Mouse (Mus musculus) CH12.LX (cell line): ENCODE measurements around the gene AI837181. TPM values are rescaled to one million over a fixed set of nuclear protein-coding genes. Genes with fewer than 3 reads are reported as not detected.

Experiments used
- DNase-seq: peaks from one replicate; pipeline ENCODE4 v3.0.0-alpha.2; 2013; ENCODE audit errors: extremely low read depth
- H3K27ac ChIP-seq: 2 replicates; pipeline ENCODE4 v1.5.1; 2012; ENCODE audit warnings: low read depth, mild to moderate bottlenecking, control low read depth, moderate library complexity; ENCODE audit not compliant: insufficient read depth
- H3K27me3 ChIP-seq: replicated peaks from 2 replicates; pipeline ENCODE3; 2012; ENCODE audit warnings: inconsistent platforms
- H3K36me3 ChIP-seq, 2 experiments: replicated peaks in 1 of 2; 2 replicates each; pipeline versions ENCODE3 to v1.6.1; 2012; ENCODE audit warnings: inconsistent platforms in 1 of 2, low read length in 1 of 2, mild to moderate bottlenecking in 1 of 2, mixed read lengths in 1 of 2, moderate library complexity in 1 of 2; ENCODE audit not compliant: control insufficient read depth in 1 of 2, insufficient read depth in 1 of 2
- H3K4me1 ChIP-seq, 2 experiments: 2 replicates each; pipeline ENCODE4 v1.6.1; 2012; ENCODE audit warnings: inconsistent platforms in 1 of 2, moderate library complexity in 1 of 2; ENCODE audit not compliant: insufficient read depth in 2 of 2, control insufficient read depth in 1 of 2
- H3K4me2 ChIP-seq: 2 replicates; pipeline ENCODE4 v1.6.1; 2012; ENCODE audit warnings: low read depth, mild to moderate bottlenecking, control low read depth; ENCODE audit not compliant: poor library complexity, insufficient read depth, severe bottlenecking
- H3K4me3 ChIP-seq, 3 experiments: fragments of 150-350 bp in 1 of 3; sonication (generic) in 1 of 3; replicated peaks in 1 of 3; 2 replicates each; pipeline versions ENCODE3 to v1.5.1; 2011 to 2012; ENCODE audit warnings: low read depth in 2 of 3, low read length in 2 of 3, mild to moderate bottlenecking in 2 of 3, moderate library complexity in 2 of 3, control low read depth in 1 of 3, improper control_type of control experiment in 1 of 3, inconsistent platforms in 1 of 3, mixed read lengths in 1 of 3; ENCODE audit not compliant: poor library complexity in 1 of 3
- H3K79me2 ChIP-seq: replicated peaks from 2 replicates; pipeline ENCODE4 v1.6.1; 2012; ENCODE audit warnings: mild to moderate bottlenecking, moderate library complexity; ENCODE audit not compliant: control insufficient read depth, poor library complexity, insufficient read depth, severe bottlenecking; ENCODE audit errors: extremely low read depth
- H3K9ac ChIP-seq: 2 replicates; pipeline ENCODE4 v1.6.1; 2012; ENCODE audit warnings: low read depth, mild to moderate bottlenecking, control low read depth, moderate library complexity; ENCODE audit not compliant: insufficient read depth
- H3K9me3 ChIP-seq: replicated peaks from 2 replicates; pipeline ENCODE3; 2012; ENCODE audit warnings: low read length, inconsistent platforms, mixed read lengths
- BHLHE40 ChIP-seq: IDR thresholded peaks from 2 replicates; pipeline ENCODE4 v1.6.1; 2011; ENCODE audit warnings: mild to moderate bottlenecking, low read depth, low read length, improper control_type of control experiment
- CHD1 ChIP-seq: IDR thresholded peaks from 2 replicates; pipeline ENCODE4 v1.6.1; 2012; ENCODE audit warnings: low read depth, low read length, improper control_type of control experiment, inconsistent platforms
- CHD2 ChIP-seq: IDR thresholded peaks from 2 replicates; pipeline ENCODE4 v1.6.1; 2011; ENCODE audit warnings: low read length, improper control_type of control experiment
- CTCF ChIP-seq, 2 experiments: IDR thresholded peaks in 1 of 2; conservative IDR thresholded peaks in 1 of 2; 2 replicates each; pipeline ENCODE4 v1.5.1; 2011 to 2012; ENCODE audit warnings: low read depth in 2 of 2, low read length in 2 of 2, improper control_type of control experiment in 1 of 2, inconsistent platforms in 1 of 2, mild to moderate bottlenecking in 1 of 2, moderate library complexity in 1 of 2
- E2F4 ChIP-seq: IDR thresholded peaks from 2 replicates; pipeline ENCODE4 v1.6.1; 2011; ENCODE audit warnings: low read depth, low read length, improper control_type of control experiment; ENCODE audit not compliant: insufficient replicate concordance
- EP300 ChIP-seq: IDR thresholded peaks from 2 replicates; pipeline ENCODE4 v1.6.1; 2011; ENCODE audit warnings: low read length, improper control_type of control experiment
- ETS1 ChIP-seq: conservative IDR thresholded peaks from 2 replicates; pipeline ENCODE4 v1.6.1; 2012; ENCODE audit warnings: low read depth, mild to moderate bottlenecking, inconsistent platforms, low read length, improper control_type of control experiment, moderate library complexity
- GABPA ChIP-seq: IDR thresholded peaks from 2 replicates; pipeline ENCODE4 v1.6.1; 2012; ENCODE audit warnings: low read depth, low read length, improper control_type of control experiment, inconsistent platforms; ENCODE audit not compliant: insufficient replicate concordance
- HCFC1 ChIP-seq: IDR thresholded peaks from 2 replicates; pipeline ENCODE4 v1.6.1; 2012; ENCODE audit warnings: low read depth, mild to moderate bottlenecking, inconsistent platforms, low read length, improper control_type of control experiment
- IRF4 ChIP-seq: IDR thresholded peaks from 2 replicates; pipeline ENCODE4 v1.6.1; 2014; ENCODE audit warnings: low read depth, mild to moderate bottlenecking, inconsistent platforms, low read length, improper control_type of control experiment
- JUN ChIP-seq: IDR thresholded peaks from 2 replicates; pipeline ENCODE4 v1.6.1; 2011; ENCODE audit warnings: low read depth, mild to moderate bottlenecking, low read length, improper control_type of control experiment, moderate library complexity; ENCODE audit not compliant: insufficient read depth
- MAX ChIP-seq: IDR thresholded peaks from 2 replicates; pipeline ENCODE4 v1.6.1; 2011; ENCODE audit warnings: low read length, improper control_type of control experiment
- MAZ ChIP-seq: IDR thresholded peaks from 2 replicates; pipeline ENCODE4 v1.6.1; 2012; ENCODE audit warnings: low read depth, mild to moderate bottlenecking, inconsistent platforms, low read length, improper control_type of control experiment, moderate library complexity
- MEF2A ChIP-seq: IDR thresholded peaks from 2 replicates; pipeline ENCODE4 v1.6.1; 2014; ENCODE audit warnings: low read depth, mild to moderate bottlenecking, inconsistent platforms, low read length, improper control_type of control experiment, borderline replicate concordance
- MXI1 ChIP-seq: IDR thresholded peaks from 2 replicates; pipeline ENCODE4 v1.6.1; 2011; ENCODE audit warnings: mild to moderate bottlenecking, low read depth, low read length, improper control_type of control experiment
- NELFE ChIP-seq: IDR thresholded peaks from 2 replicates; pipeline ENCODE4 v1.6.1; 2011; ENCODE audit warnings: low read depth, low read length, improper control_type of control experiment
- POLR2AphosphoS2 ChIP-seq: IDR thresholded peaks from 2 replicates; pipeline ENCODE4 v1.6.1; 2011; ENCODE audit warnings: low read depth, low read length, improper control_type of control experiment
- RAD21 ChIP-seq: IDR thresholded peaks from 2 replicates; pipeline ENCODE4 v1.6.1; 2011; ENCODE audit warnings: low read depth, mild to moderate bottlenecking, low read length, improper control_type of control experiment, moderate library complexity
- RCOR1 ChIP-seq: conservative IDR thresholded peaks from 2 replicates; pipeline ENCODE4 v1.6.1; 2012; ENCODE audit warnings: low read depth, mild to moderate bottlenecking, inconsistent platforms, low read length, improper control_type of control experiment
- UBTF ChIP-seq: IDR thresholded peaks from 2 replicates; pipeline ENCODE4 v1.6.1; 2012; ENCODE audit warnings: low read depth, mild to moderate bottlenecking, inconsistent platforms, low read length, improper control_type of control experiment, moderate library complexity
- USF2 ChIP-seq: conservative IDR thresholded peaks from 2 replicates; pipeline ENCODE4 v1.6.1; 2011; ENCODE audit warnings: low read depth, low read length, improper control_type of control experiment
- ZMIZ1 ChIP-seq: IDR thresholded peaks from 2 replicates; pipeline ENCODE4 v1.6.1; 2012; ENCODE audit warnings: low read depth, mild to moderate bottlenecking, inconsistent platforms, low read length, improper control_type of control experiment
- ZNF384 ChIP-seq: IDR thresholded peaks from 2 replicates; pipeline ENCODE4 v1.6.1; 2012; ENCODE audit warnings: low read depth, low read length, improper control_type of control experiment, inconsistent platforms
- dilution Hi-C: fragments of 300-500 bp; cut with MboI; formaldehyde crosslinking; loops from 2 replicates; pipeline ENCODE4 v1.14.3; 2020; ENCODE audit warnings: low sequenced_read_pairs; ENCODE audit not compliant: extremely low pct_unique_long_range_greater_than_20kb, extremely low pct_ligation_motif_present
- in situ Hi-C: fragments of 300-500 bp; cut with MboI; formaldehyde crosslinking; loops from 3 replicates; pipeline ENCODE4 v1.14.3; 2019; ENCODE audit warnings: low sequenced_read_pairs, low pct_ligation_motif_present, low pct_unique_long_range_greater_than_20kb, mixed read lengths
- polyA plus RNA-seq: library from polyadenylated mRNA; unstranded; fragments of >175 nt; gene quantifications from 2 replicates; pipeline ENCODE4 v1.2.1, GENCODE M21; 2012; ENCODE audit warnings: low read depth; ENCODE audit not compliant: insufficient read length
- total RNA-seq, 2 experiments: library from RNA; depleted of rRNA; stranded (reverse); fragments of 300-350 nt in 1 of 2; fragments of >200 nt in 1 of 2; gene quantifications; 2 replicates each; pipeline ENCODE4 v1.2.3; 2012 to 2014

The AI837181 gene
- total and polyA plus RNA-seq, 3 experiments: 9.8 to 25.1 (median 22.0) TPM

GRCm38 (mm10) chr19:5410641-5411040 is 14.3 kb upstream of the AI837181 start:
- Histone ChIP-seq H3K27me3 (no peaks in the 10 kb centered on the region), H3K27ac (no peak overlapping the region), H3K79me2 (no peaks in the 10 kb centered on the region), H3K4me1 (peaks cover 9 to 24% of the 10 kb centered on the region in 2 experiments; a peak in 3 of 4 replicates), H3K4me2 (no peak overlapping the region), H3K9ac (no peak overlapping the region), H3K4me3 (no peak overlapping the region), H3K36me3 (peaks cover 0 to 6% of the 10 kb centered on the region in 2 experiments), H3K9me3 (no peaks in the 10 kb centered on the region)
- TF ChIP-seq JUN: no peak
- in situ Hi-C loops: no loop called here
- dilution Hi-C loops: no loop called here
- DNase-seq: no peak

- TF ChIP-seq RAD21 (no peak), NELFE (no peak), HCFC1 (no peak), IRF4 (no peak), MAZ (no peak), ZMIZ1 (no peak)
- TF ChIP-seq, all 38 proteins: peak for 0
- dilution Hi-C loops: no loop called here
- DNase-seq: no peak
These were observed 13.0 kb upstream of the AI837181 start for GRCm38 (mm10) chr19:5411961-5412360.

GRCm38 (mm10) chr19:5413840-5414239 is 11.1 kb upstream of the AI837181 start:
- dilution Hi-C loops (no loop called here), in situ Hi-C loops (no loop called here)
- Histone ChIP-seq H3K9me3 (no peaks in the 10 kb centered on the region), H3K9ac (no peak overlapping the region), H3K36me3 (peaks cover 0 to 18% of the 10 kb centered on the region in 2 experiments), H3K4me3 (no peak overlapping the region), H3K27ac (no peak overlapping the region), H3K79me2 (no peaks in the 10 kb centered on the region), H3K4me2 (no peak overlapping the region), H3K4me1 (peaks cover 3 to 6% of the 10 kb centered on the region in 2 experiments; a peak in 2 of 4 replicates), H3K27me3 (no peaks in the 10 kb centered on the region)
- DNase-seq: no peak
- TF ChIP-seq EP300 (no peak), ZNF384 (no peak), RCOR1 (no peak), MEF2A (no peak), MAX (no peak), CHD1 (no peak), ETS1 (no peak), GABPA (no peak), UBTF (no peak), BHLHE40 (no peak), POLR2AphosphoS2 (no peak), CTCF (conservative IDR thresholded peaks at IDR 0.05 in 1 of 2, IDR thresholded peaks at IDR 0.05 in 1 of 2; ENCODE audit: low read depth in 2 of 2, low read length in 2 of 2) (no peak), E2F4 (no peak), CHD2 (no peak), MXI1 (no peak), ZMIZ1 (no peak), USF2 (no peak)

More at GRCm38 (mm10) chr19:5411961-5412360, 13.0 kb upstream of the AI837181 start:
- H3K9ac ChIP-seq: no peak overlapping the region
- H3K4me1 ChIP-seq: peaks cover 9 to 20% of the 10 kb centered on the region in 2 experiments; a peak in 3 of 4 replicates
- no peak overlapping the region for H3K4me2 ChIP-seq
- in situ Hi-C loops: no loop called here
- H3K79me2 ChIP-seq: no peaks in the 10 kb centered on the region
- H3K36me3 ChIP-seq: peaks cover 0 to 6% of the 10 kb centered on the region in 2 experiments
- no peaks in the 10 kb centered on the region for H3K27me3 ChIP-seq
- H3K9me3 ChIP-seq: no peaks in the 10 kb centered on the region
- no peak overlapping the region for H3K4me3 ChIP-seq
- no peak overlapping the region for H3K27ac ChIP-seq
